Mouse (Mus musculus) heart, postnatal 4 days (tissue): ENCODE data around the gene Lipa. TPM values are rescaled to one million over a fixed set of nuclear protein-coding genes. Genes with fewer than 3 reads are reported as not detected.

Experiments used
- DNase-seq: peaks from one replicate; pipeline ENCODE4 v3.0.0; 2021
- total RNA-seq, 2 experiments: library from RNA; stranded (reverse); gene quantifications; 2 replicates each; pipeline ENCODE4 v1.2.3; 2021

The Lipa gene
- total RNA-seq, 2 experiments from 2014 or later = 20.7 to 21.2 TPM

DNA sequence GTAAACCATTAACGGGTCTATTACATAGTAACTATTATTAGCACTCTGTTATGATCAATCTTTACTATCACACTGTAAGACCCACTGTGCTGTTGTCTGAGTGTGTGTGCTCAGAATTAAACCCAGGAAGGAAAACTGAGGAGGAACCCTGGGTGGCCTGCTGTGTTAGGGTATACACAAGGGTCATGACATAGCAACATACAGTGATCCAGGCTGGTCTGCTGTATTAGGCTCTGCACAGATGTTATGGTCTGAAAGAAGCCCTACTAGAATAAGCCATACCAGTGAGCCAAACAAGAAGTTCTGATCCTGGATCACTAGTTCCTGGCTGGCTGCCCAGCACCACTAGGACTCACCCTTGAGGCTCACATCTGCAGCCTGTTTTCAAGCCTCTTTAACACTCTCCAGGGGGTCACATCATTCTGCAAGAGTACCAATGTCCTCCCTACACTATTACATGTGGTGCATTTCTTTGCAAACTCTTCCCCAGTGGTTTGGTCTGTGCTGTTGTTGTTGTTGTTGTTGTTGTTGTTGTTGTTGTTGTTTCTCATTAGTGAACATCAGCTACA lies 65.7 kb downstream of the Lipa start:
- no peak for DNase-seq

DNA sequence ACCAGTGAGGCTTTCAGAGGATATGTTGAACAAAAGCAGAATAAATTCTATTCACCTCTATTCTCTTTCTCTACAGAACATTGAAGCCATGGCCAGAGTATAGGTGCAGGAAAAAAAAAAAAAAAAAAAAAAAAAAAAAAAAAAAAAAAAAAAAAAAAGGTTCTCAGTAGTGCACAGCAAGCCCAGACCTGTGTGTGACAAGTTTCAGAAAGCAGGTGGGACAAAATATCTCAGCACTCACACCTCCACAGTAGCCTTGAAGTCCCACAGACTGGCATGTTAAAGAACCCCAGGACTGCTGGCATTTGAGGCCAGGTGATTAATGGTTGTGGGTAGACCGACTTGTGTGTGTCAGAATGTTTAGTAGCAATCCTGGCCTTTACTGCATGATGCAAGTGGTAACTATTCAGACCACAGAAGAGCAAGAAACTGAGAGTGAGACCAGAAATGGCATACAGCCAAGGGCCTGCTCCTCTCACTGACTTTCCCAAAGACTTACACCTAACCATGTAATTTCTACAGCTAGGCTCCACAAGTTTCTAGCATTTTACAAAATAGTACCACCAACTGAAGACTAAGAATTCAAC lies 76.4 kb downstream of the Lipa start:
- DNase-seq = no peak

DNA sequence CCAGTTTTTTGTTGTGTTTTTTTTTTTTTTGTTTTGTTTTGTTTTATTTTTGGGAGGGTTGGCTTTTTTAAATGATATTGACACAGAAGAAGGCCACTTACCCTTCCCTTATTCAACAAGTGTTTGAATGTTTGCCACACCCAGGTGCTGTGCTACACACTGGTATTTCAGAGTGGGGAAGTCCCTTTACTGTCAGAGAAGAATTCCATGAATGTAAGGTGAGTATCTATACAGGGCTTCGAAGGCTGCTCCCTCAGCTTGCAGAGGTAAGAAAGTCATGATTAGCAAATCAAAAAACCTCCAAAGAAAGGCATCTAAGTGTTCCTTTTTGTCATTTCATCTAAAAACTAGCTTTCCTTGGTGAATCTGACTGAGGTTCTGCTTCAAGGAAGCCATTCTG lies 78.4 kb downstream of the Lipa start:
- DNase-seq = no peak

GRCm38 (mm10) chr19:34445410-34446012 lies 81.8 kb downstream of the Lipa start:
- DNase-seq = peak; percentile 17

- no peak for DNase-seq
These were observed 82.5 kb downstream of the Lipa start for GRCm38 (mm10) chr19:34444785-34445184.

Other genes starting within 250 kb of the Lipa start
- gene Fas, start 236.8 kb downstream of the Lipa start, total RNA-seq = 1 to 10 TPM; 4.3 to 4.6 TPM
- under 1 TPM; 0.32 to 0.45 TPM for gene Ch25h, start 52.3 kb downstream of the Lipa start, total RNA-seq
- gene Ifit2, start 23.2 kb upstream of the Lipa start, total RNA-seq = 1 to 10 TPM; 8.0 to 8.2 TPM
- under 1 TPM; 0.50 to 0.54 TPM for gene Ifit3, start 56.1 kb upstream of the Lipa start, total RNA-seq
- 1 to 10 TPM; 1.8 to 2.2 TPM for gene Ifit1bl1, start 74.5 kb upstream of the Lipa start, total RNA-seq
- gene Ifit3b, start 80.5 kb upstream of the Lipa start, total RNA-seq = under 1 TPM in 1 of 2 experiments, not detected in 1; 0.45 TPM
- gene Ifit1bl2, start 113.3 kb upstream of the Lipa start, total RNA-seq = under 1 TPM; 0.43 to 0.81 TPM
- gene Ifit1, start 113.4 kb upstream of the Lipa start, total RNA-seq = under 1 TPM; 0.17 to 0.25 TPM
- 10 to 100 TPM; 13.3 to 13.4 TPM for gene Slc16a12, start 219.8 kb upstream of the Lipa start, total RNA-seq